Mouse (Mus musculus) mouse embryonic stem cell (cell line): Measurements from ENCODE around the gene Frrs1.

Source experiments
- in situ Hi-C, 2 experiments: fragments of 300-500 bp; cut with MboI; formaldehyde crosslinking; loops; 1 replicate in 1 of 2; 3 replicates in 1 of 2; pipeline ENCODE4 v1.14.3; 2019 to 2020; ENCODE audit warnings: low sequenced_read_pairs in 2 of 2, low pct_unique_long_range_greater_than_20kb in 1 of 2, mixed read lengths in 1 of 2; ENCODE audit not compliant: unreplicated experiment in 1 of 2

The Frrs1 gene

DNA sequence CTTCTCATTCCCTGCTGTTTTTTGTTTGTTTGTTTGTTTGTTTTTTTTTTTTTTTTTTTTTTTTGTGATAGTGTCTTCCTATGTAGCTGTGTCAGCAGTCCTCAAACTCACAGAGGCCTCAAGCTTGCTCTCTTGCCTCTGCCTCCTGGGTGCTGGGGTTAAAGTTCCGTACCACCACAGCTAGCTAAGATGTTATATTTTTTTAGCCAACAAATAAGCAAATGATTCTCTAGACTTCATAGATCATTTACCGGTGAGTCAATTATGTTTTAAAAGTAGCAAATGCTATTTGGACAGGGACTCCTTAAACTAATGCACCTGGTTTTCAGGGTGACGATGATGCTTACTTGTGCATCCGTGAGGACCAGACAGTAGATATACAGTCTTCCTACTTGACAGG lies 31.3 kb downstream of the Frrs1 start:
- in situ Hi-C loops, result no loop called here

- in situ Hi-C loops, result no loop called here
Measured at GRCm38 (mm10) chr3:116891436-116892205, 32.4 kb downstream of the Frrs1 start.

DNA sequence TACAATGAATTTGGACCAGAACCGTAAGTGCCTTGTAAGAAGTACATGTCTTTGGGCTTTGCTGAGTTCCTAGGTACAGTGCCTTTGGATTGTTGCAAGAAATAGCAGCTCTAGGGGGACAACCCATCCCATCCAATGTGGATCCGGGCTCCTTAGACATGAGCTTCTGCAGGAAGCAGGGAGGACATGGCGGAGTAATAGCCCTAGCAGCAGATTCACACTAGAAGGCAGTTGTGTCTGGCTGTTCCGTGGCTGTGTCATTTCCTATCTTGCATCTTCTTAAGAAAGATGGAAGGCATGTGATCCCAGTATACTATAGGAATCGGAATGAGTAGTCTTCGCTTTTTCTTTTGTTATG lies 32.9 kb downstream of the Frrs1 start:
- in situ Hi-C loops, result no loop called here

GRCm38 (mm10) chr3:116892872-116893271 lies 33.6 kb downstream of the Frrs1 start:
- in situ Hi-C loops, result no loop called here

- in situ Hi-C loops, result loop anchor here (10.0 to 25.0 kb wide), 3 partner anchors 158 to 533 kb away; no protein-coding TSS in a partner anchor
Measured at GRCm38 (mm10) chr3:116904158-116904557, 44.9 kb downstream of the Frrs1 start.

DNA sequence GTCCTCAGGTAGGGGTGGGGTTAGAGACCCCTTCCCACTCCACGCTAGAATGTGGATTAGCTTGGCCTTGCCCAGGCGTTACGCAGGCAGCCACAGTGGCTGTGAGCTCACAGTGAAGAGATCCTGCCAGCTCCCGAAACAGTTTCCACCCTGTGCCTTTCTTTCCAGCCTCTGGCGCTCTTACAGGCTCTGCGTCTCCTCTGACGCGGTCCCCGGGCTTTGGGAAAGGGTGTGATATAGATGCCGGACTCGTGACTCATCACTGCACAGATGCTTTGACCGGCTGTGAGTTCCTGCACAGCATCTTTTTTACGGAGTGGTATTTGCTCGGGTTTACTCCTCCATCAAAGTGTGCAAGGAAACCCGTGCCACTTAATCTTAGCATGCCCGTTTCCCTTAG lies 46.6 kb downstream of the Frrs1 start:
- in situ Hi-C loops, result loop anchor here (10.0 to 25.0 kb wide), 3 partner anchors 156 to 531 kb away; no protein-coding TSS in a partner anchor

GRCm38 (mm10) chr3:116906596-116906995 lies 47.3 kb downstream of the Frrs1 start:
- in situ Hi-C loops, result loop anchor here (10.0 to 25.0 kb wide), 3 partner anchors 156 to 531 kb away; no protein-coding TSS in a partner anchor

- in situ Hi-C loops, result loop anchor here (25.0 kb wide), 2 partner anchors 148 to 523 kb away; no protein-coding TSS in a partner anchor
Measured at GRCm38 (mm10) chr3:116914374-116914773, 55.1 kb downstream of the Frrs1 start.

- in situ Hi-C loops, result loop anchor here (25.0 kb wide), 2 partner anchors 147 to 522 kb away; no protein-coding TSS in a partner anchor
Measured at GRCm38 (mm10) chr3:116914931-116915330, 55.7 kb downstream of the Frrs1 start.

DNA sequence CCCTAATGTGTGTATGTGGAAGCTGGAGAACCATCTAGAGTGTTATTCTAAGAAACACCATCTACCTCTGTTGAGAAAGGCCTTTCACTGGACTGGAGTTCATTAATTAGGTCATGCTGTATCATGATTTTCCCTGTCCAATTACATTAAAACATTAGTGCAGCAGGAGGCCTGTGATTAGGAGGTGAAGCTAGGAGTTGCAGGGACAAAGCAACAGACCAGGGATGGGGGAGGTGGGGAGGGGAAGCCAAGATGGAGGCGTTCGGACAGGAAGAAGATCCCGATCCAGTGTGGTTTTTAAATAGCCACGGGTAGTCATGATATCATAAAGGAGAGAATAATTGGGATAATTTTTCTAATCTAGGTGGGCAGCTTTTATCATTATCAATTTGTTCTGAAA lies 57.8 kb downstream of the Frrs1 start:
- in situ Hi-C loops, result loop anchor here (25.0 kb wide), 2 partner anchors 145 to 520 kb away; no protein-coding TSS in a partner anchor

DNA sequence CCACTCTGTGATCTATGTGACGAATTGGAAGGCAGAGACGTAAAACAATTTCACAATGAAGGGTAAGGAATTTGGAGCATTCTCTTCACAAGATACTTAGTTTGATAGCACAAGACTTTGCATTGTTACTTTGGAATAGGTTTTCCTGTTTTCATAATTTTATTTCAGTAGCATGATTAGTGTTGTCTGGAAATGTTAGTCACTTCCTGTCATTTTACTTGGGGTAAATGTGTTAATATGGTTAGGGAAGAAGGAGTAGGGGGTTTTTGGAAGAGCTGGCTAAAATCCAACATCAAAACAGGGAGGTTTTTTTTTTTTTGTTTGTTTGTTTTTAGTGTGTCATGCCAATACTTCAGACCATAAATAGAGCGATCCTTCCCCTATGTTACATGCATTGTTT lies 62.3 kb downstream of the Frrs1 start:
- in situ Hi-C loops, result loop anchor here (25.0 kb wide), 2 partner anchors 141 to 516 kb away; no protein-coding TSS in a partner anchor

DNA sequence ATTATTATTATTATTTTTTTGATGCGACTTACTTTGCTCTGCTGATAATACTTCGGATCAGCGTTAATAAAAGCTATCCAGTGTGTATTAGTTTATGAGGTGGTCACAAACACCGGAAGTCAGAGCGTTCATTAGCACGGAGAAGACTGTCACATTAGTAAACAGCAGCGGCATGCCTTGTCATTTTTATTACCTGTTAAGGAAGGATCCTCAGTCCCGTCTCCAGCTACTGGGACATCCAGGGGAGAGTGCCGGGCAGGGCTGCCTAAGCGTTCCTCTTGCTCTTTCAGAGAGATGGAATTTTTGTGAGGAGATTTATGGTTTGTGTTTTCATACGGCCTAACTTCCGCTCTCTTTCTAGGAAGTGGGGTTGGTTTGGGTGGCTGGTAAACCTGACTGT lies 63.8 kb downstream of the Frrs1 start:
- in situ Hi-C loops, result loop anchor here (25.0 kb wide), 2 partner anchors 139 to 514 kb away; no protein-coding TSS in a partner anchor

DNA sequence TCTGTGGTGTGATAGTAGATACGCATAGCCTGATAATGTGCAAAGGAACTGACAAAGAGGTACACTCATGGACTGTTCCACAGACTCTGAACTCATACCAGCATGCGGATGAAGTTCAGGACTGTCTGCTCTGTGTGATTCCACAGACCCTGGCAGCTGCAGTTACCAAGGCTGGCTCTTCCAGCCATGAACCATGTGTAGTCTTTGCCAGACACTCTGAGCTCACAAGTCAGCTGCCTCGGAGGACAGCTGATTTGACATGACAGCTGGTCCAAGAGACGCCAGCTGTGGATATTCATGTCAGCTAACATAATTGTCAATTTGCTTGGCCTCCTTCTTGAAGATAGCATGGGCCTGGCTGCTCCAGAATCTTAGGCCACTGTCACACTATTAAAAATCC lies 69.7 kb downstream of the Frrs1 start:
- in situ Hi-C loops, result no loop called here

DNA sequence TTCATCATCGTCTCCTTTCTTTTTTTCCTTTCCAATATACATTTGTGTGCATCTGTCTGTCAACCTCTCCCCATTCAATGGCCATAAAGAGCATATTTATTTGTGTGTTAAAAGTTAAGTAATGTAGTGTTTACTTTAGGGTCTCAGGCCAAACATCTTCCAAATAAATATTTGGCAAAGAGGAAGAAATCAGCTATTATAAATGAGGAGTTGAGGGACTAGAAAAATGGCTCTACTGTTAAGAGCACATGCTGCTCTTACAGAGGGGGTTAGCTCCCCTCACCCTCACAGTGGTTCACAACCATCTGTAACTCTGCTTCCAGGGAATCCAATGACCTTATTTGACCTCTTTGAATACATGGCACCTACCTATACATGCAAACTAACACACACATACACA lies 73.9 kb downstream of the Frrs1 start:
- in situ Hi-C loops, result no loop called here

- in situ Hi-C loops, result no loop called here
Measured at GRCm38 (mm10) chr3:116936934-116937691, 77.8 kb downstream of the Frrs1 start.

DNA sequence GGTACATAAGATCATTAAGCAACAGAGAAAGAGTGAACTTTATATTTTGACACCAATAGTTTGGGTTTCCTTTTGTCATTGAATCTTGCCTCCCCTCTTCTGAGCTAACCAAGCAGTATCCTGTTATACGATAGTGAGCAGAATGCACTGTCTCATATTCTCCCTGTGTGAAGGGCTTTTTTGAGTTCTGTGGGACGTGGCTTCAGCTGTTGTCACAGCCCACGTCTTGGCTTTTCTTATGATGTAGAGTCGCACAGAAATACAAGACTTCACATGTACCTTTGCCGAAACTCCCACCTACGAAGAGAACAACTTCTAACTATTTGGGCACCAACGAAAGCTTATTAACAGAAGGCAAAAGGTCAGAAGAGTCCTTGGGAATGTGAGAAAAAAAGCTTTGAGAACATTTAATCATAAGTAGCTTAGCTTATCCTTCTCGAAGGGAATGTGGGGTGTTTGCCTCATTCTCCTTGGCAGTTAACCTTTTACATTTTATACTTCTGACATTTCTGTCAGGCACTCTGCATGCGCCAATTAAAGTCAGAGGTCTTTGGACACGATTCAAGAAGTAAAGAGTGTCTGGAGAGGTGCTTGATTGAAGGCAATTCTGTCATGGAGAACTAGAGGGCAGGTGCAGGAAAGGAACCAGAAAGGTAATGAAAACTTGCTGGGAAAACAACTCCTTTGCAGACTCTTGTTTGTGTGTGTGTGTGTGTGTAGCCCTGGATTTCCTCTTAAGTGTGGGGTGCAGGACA lies 81.7 kb downstream of the Frrs1 start:
- in situ Hi-C loops, result no loop called here

GRCm38 (mm10) chr3:116941559-116942117 lies 82.4 kb downstream of the Frrs1 start:
- in situ Hi-C loops, result no loop called here

DNA sequence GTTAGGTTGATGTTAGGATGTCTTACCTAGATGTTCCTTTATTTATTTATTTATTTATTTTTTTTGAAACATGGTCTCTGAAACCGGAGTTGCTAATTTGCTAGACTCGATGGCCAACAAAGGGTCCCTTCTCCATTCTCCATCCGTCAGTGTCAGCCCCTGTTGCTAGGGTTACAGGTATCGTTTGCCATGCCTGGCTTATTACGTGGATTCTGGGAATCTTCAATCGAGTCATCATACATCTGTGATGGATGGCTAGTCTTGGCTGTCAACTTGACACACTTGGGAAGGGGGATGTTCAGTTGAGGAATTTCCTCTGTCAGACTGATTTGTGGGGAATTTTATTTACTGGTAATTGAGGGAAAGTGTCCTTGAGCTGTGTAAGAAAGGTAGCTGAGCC lies 83.5 kb downstream of the Frrs1 start:
- in situ Hi-C loops, result no loop called here
